Comparison of ENCODE assay signal across 12 mouse cellular contexts in the genomic region with DNA sequence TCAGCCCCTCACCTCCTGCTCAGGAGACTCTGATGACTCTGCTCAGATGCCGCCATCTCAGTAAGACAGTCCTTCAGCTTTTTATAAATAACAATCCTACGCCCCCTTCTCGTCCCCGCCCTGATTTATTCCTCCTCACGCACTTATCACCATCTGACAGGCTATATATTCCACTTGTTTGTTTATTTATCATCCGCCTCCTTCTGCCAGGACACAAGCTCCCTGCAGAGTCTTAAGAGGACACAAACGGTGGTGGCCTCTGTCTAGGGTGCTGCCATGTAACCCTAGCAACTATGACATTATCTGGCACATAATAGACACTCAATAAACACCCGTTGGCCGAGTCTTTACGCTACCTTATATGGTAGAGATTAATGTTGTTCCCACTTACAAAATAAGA.
"Had no signal": no experiment of that assay in that cellular context is flagged by ENCODE, and none has a peak within 500 bp of the region (broad histone marks: within the 10 kb centered on the region; RNA-seq: fewer than 3 reads in every experiment).

No protein-coding gene starts in this region.

- H3K27me3 ChIP-seq: limb, embryonic 12.5 days had no signal

- H3K36me3 ChIP-seq: hindbrain, embryonic 15.5 days; limb, embryonic 12.5 days; neural tube, embryonic 15.5 days had no signal

- H3K27ac ChIP-seq: hindbrain, embryonic 15.5 days; kidney, postnatal 0 days; limb, embryonic 12.5 days; midbrain, embryonic 10.5 days; neural tube, embryonic 15.5 days had no signal

- H3K4me3 ChIP-seq: hindbrain, embryonic 15.5 days; limb, embryonic 12.5 days; midbrain, embryonic 10.5 days; myocyte; neural tube, embryonic 15.5 days had no signal

- H3K9me3 ChIP-seq: hindbrain, embryonic 15.5 days; limb, embryonic 12.5 days; midbrain, embryonic 10.5 days; neural tube, embryonic 15.5 days had no signal

- H3K4me1 ChIP-seq: limb, embryonic 12.5 days had no signal

- H3K4me2 ChIP-seq: hindbrain, embryonic 15.5 days; limb, embryonic 12.5 days; neural tube, embryonic 15.5 days had no signal

- DNase-seq: kidney, adult 18-20 months; kidney, postnatal 36 days; lung, postnatal 10 days; midbrain, embryonic 14.5 days; thymus, adult 2 months; thymus, postnatal 25 days had no signal

- H3K9ac ChIP-seq: hindbrain, embryonic 15.5 days; limb, embryonic 12.5 days; neural tube, embryonic 15.5 days had no signal
